Mouse (Mus musculus): ENCODE data around the gene Pitpna.
A peak's percentile ranks its signal among the peaks of the same experiment; 100 is the strongest.

The Pitpna gene

GRCm38 (mm10) chr11:75563851-75564548 is 23.9 kb upstream of the Pitpna start:
- peak; percentile 72 for DNase-seq (ENCODE audit: low read depth)

GRCm38 (mm10) chr11:75565849-75566248 is 22.0 kb upstream of the Pitpna start:
- DNase-seq (ENCODE audit: low read depth) = peak; percentile 50

GRCm38 (mm10) chr11:75566276-75567196 is 21.4 kb upstream of the Pitpna start:
- DNase-seq (ENCODE audit: low read depth) = no peak

- peak; percentile 40 for DNase-seq (ENCODE audit: low read depth)
Observed at GRCm38 (mm10) chr11:75567346-75568114, 20.4 kb upstream of the Pitpna start.

GRCm38 (mm10) chr11:75568115-75568511 is 19.8 kb upstream of the Pitpna start:
- no peak for DNase-seq (ENCODE audit: low read depth)

- DNase-seq (ENCODE audit: low read depth) = no peak
Observed at GRCm38 (mm10) chr11:75568962-75569361, 18.9 kb upstream of the Pitpna start.

- no peak for DNase-seq (ENCODE audit: low read depth)
Observed at GRCm38 (mm10) chr11:75570375-75571125, 17.3 kb upstream of the Pitpna start.

GRCm38 (mm10) chr11:75571126-75571990 is 16.5 kb upstream of the Pitpna start:
- peak; percentile 84 for DNase-seq (ENCODE audit: low read depth)

GRCm38 (mm10) chr11:75572301-75572791 is 15.6 kb upstream of the Pitpna start:
- no peak for DNase-seq (ENCODE audit: low read depth)

- peak; percentile 98 for DNase-seq (ENCODE audit: low read depth)
Observed at GRCm38 (mm10) chr11:75572854-75573650, 14.8 kb upstream of the Pitpna start.

GRCm38 (mm10) chr11:75574378-75575123 is 13.3 kb upstream of the Pitpna start:
- no peak for DNase-seq (ENCODE audit: low read depth)

- no peak for DNase-seq (ENCODE audit: low read depth)
Observed at GRCm38 (mm10) chr11:75575560-75576123, 12.3 kb upstream of the Pitpna start.

- DNase-seq (ENCODE audit: low read depth) = no peak
Observed at GRCm38 (mm10) chr11:75578609-75579008, 9.3 kb upstream of the Pitpna start.

GRCm38 (mm10) chr11:75581495-75582149 is 6.3 kb upstream of the Pitpna start:
- DNase-seq (ENCODE audit: low read depth) = no peak

- DNase-seq (ENCODE audit: low read depth) = no peak
Observed at GRCm38 (mm10) chr11:75583521-75583920, 4.4 kb upstream of the Pitpna start.

GRCm38 (mm10) chr11:75585061-75585460 is 2.8 kb upstream of the Pitpna start:
- no peak for DNase-seq (ENCODE audit: low read depth)

- no peak for DNase-seq (ENCODE audit: low read depth)
Observed at GRCm38 (mm10) chr11:75585978-75586377, 1.9 kb upstream of the Pitpna start.

GRCm38 (mm10) chr11:75586963-75587362 is 934 bp upstream of the Pitpna start:
- DNase-seq (ENCODE audit: low read depth) = no peak
